Mouse (Mus musculus) ES-Bruce4 (cell line): ENCODE measurements at regions not wholly inside any gene's neighbourhood (a gene's known extent, or its start where the extent isn't known, plus 50 kb on each side); places are given as distances from the start of the nearest gene placed in this dataset.

Experiments used
- CTCF ChIP-seq: IDR thresholded peaks from one replicate; pipeline ENCODE4 v1.8.1; 2011; ENCODE audit warnings: low read depth, low read length
- POLR2A ChIP-seq: IDR thresholded peaks from one replicate; pipeline ENCODE4 v1.8.1; 2011; ENCODE audit warnings: low read length; ENCODE audit not compliant: insufficient read depth

- TF ChIP-seq CTCF (no peak), POLR2A (no peak)
These were observed 139.3 kb upstream of the Il12b start for GRCm38 (mm10) chr11:44260376-44261111.
